Mouse (Mus musculus) small intestine, adult 2 months (tissue): ENCODE measurements around the gene Fnbp1l.

Source experiments
- CTCF ChIP-seq: fragments of 200-500 bp; IDR thresholded peaks from 2 replicates; pipeline ENCODE4 v1.5.1; 2012; ENCODE audit warnings: low read depth, mild to moderate bottlenecking, control low read depth, inconsistent platforms, low read length, moderate library complexity, mixed read lengths; ENCODE audit not compliant: insufficient replicate concordance, insufficient read length; ENCODE audit errors: extremely low read depth
- POLR2A ChIP-seq: fragments of 200-500 bp; IDR thresholded peaks from 2 replicates; pipeline ENCODE4 v1.6.1; 2012; ENCODE audit warnings: low read depth, mild to moderate bottlenecking, control low read depth, inconsistent platforms, low read length, moderate library complexity

GRCm38 (mm10) chr3:122647195-122647837, 27.8 kb upstream of the Fnbp1l start:
- TF ChIP-seq CTCF: no peak
- TF ChIP-seq POLR2A: no peak
